Mouse (Mus musculus): ENCODE results near the gene Prkag2.

GRCm38 (mm10) chr5:24967898-24968535 lies 132.4 kb downstream of the Prkag2 start:
- TF ChIP-seq CTCF (IDR thresholded peaks at IDR 0.05; ENCODE audit: low read depth, low read length) (no peak), GATA1 (IDR thresholded peaks at IDR 0.05; ENCODE audit: borderline replicate concordance, low read length) (no peak), POLR2AphosphoS5 (IDR thresholded peaks at IDR 0.05; ENCODE audit: insufficient replicate concordance, low read depth, low read length) (no peak)

Data from G1E (cell line).